Mouse (Mus musculus) heart, postnatal 0 days (tissue): ENCODE measurements around the gene Tnfrsf25. TPM values are rescaled to one million over a fixed set of nuclear protein-coding genes. Genes with fewer than 3 reads are reported as not detected.

Experiments
- ATAC-seq: fragments of 200-750 bp; cut with Nextera tagmentation; 2 replicates; pipeline ENCODE4 v1.8.0; 2017; ENCODE audit warnings: low read depth, moderate number of reproducible peaks, moderate library complexity; ENCODE audit not compliant: insufficient read depth
- DNase-seq: peaks from one replicate; pipeline ENCODE4 v3.0.0-alpha.2; 2016; ENCODE audit warnings: low spot score
- H3K27ac ChIP-seq: fragments of 300-500 bp; sonication (generic); 2 replicates; pipeline ENCODE4 v1.5.1; 2014; ENCODE audit warnings: low read depth, mild to moderate bottlenecking
- H3K27me3 ChIP-seq: fragments of 300-500 bp; sonication (generic); 2 replicates; pipeline ENCODE4 v1.6.1; 2014; ENCODE audit warnings: low read length, mixed read lengths; ENCODE audit not compliant: control insufficient read depth, insufficient read depth
- H3K36me3 ChIP-seq: fragments of 300-500 bp; sonication (generic); replicated peaks from 2 replicates; pipeline ENCODE4 v1.6.1; 2014; ENCODE audit warnings: low read length, mixed read lengths; ENCODE audit not compliant: control insufficient read depth, insufficient read depth
- H3K4me1 ChIP-seq: fragments of 300-500 bp; sonication (generic); 2 replicates; pipeline ENCODE4 v1.6.1; 2014; ENCODE audit warnings: antibody characterized with exemption; ENCODE audit not compliant: control insufficient read depth, insufficient read depth
- H3K4me2 ChIP-seq: fragments of 300-500 bp; sonication (generic); 2 replicates; pipeline ENCODE4 v1.6.1; 2014; ENCODE audit warnings: low read depth, mild to moderate bottlenecking, low read length, moderate library complexity
- H3K4me3 ChIP-seq: fragments of 300-500 bp; sonication (generic); 2 replicates; pipeline ENCODE4 v1.5.1; 2014; ENCODE audit warnings: low read depth, low read length
- H3K9ac ChIP-seq: fragments of 300-500 bp; sonication (generic); replicated peaks from 2 replicates; pipeline ENCODE4 v1.6.1; 2014; ENCODE audit warnings: low read depth, low read length, mixed read lengths
- H3K9me3 ChIP-seq: fragments of 300-500 bp; sonication (generic); replicated peaks from 2 replicates; pipeline ENCODE4 v1.6.1; 2016; ENCODE audit warnings: low read length; ENCODE audit not compliant: control insufficient read depth
- CTCF ChIP-seq: IDR thresholded peaks from 2 replicates; pipeline ENCODE4 v1.5.1; 2016; ENCODE audit warnings: antibody characterized with exemption, control low read depth, low read depth
- EP300 ChIP-seq: IDR thresholded peaks from 2 replicates; pipeline ENCODE4 v1.6.1; 2016; ENCODE audit warnings: antibody characterized with exemption, low read depth
- WGBS: fragments of 180-500 bp; shearing (Covaris S2); extraction: QIAGEN DNeasy Blood & Tissue Kit; methylation state at CpG from one replicate; pipeline ENCODE4 v1.1.7; 2014; 5-methylcytosine and 5-hydroxymethylcytosine counted together
- polyA plus RNA-seq: library from polyadenylated mRNA; unstranded; fragments of >200 nt; fragmentation: Nextera tagmentation; extraction: Ambion mirVana; gene quantifications from 2 replicates; pipeline ENCODE4 v1.2.1, GENCODE M21; 2015
- total RNA-seq: library from RNA; depleted of rRNA; stranded (reverse); fragments of >200 nt; gene quantifications from 2 replicates; pipeline ENCODE4 v1.2.3, GENCODE M21; 2014; ENCODE audit warnings: low replicate concordance; rRNA removed

Gene Tnfrsf25
- total and polyA plus RNA-seq, 2 experiments from 2014 or later: 0.75 TPM; not detected in 1

DNA sequence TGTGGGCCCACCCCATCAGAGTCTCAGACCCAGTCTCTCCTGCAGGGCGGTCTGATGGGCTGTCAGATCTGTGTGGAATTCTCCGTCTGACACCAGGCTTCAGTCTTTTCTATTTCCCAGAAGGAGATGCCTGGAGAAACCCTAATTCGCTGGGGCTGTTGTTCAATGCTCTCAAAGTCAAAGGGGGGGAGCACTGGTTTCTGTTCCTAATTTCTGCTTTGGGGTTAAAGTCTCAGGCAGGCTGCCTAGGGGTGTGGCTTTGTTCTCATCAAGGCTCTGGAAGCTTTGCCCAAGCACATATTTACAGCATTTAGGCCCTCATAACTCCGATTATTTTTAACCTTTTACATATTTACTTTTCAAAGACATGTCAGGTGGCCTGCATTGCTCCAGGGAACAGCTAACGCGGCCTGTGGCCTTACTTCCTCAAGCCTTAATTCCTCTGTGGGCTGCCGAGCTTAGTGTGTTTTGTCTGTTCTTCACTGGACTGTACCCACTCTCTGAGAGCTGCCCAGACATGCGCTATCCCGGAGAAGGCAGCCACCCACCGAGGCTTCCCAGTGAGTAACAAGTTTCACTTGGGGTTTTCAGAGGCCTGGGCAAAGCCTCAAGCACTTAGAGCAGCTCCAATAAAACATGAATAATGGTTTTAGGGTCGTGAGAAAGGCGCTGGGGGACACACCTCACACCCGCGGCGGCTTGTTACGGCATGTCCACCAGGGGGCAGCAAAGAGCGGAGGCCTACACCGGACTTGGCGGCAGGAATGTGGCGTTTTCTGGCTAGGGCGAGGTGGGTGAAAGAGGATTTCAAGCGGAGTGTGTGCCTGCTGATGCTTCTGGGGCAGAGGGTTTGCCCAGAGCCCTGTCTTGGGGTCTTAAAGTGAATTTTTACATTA is 49.5 kb downstream of the Tnfrsf25 start:
- no peak overlapping the region for H3K9ac ChIP-seq
- peak; percentile 90 for TF ChIP-seq CTCF
- TF ChIP-seq EP300: no peak
- no peaks in the 10 kb centered on the region for H3K36me3 ChIP-seq
- WGBS: 27% methylated on average over 21 of the region's 22 CpGs
- peaks cover 25% of the 10 kb centered on the region for H3K27me3 ChIP-seq
- ATAC-seq (peak; percentile 45; the same call in 1 of the 2 replicates), DNase-seq (peak; percentile 25)
- H3K4me2 ChIP-seq: no peak overlapping the region; the same call in 1 of the 2 replicates
- no peaks in the 10 kb centered on the region for H3K9me3 ChIP-seq
- H3K27ac ChIP-seq: no peak overlapping the region
- no peaks in the 10 kb centered on the region for H3K4me1 ChIP-seq
- H3K4me3 ChIP-seq: no peak overlapping the region

DNA sequence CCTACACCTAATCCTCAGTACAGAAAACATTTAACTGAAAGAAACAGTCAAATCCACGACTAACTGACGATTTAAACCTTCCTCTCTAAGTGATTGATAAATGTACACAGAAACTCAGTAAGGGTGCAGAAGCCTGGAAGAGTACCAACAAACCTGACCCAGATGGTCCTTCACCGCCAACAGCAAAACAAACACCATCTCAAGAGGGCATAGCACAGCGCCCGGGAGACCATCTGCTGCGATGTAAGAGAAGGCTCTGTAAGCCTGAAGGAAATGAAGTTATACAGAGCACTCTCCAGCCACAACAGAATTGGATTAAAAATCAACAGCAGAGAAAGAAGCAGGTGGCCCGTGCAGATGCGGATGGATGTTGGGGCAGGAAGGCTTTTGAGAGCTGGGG is 52.3 kb downstream of the Tnfrsf25 start:
- H3K4me1 ChIP-seq: no peaks in the 10 kb centered on the region
- WGBS: 70% methylated on average over 8 of the region's 8 CpGs
- no peak for DNase-seq
- H3K4me2 ChIP-seq: no peak overlapping the region
- 0 out of 2 replicates have a peak, but pooled peaks cover 4% of the 10 kb centered on the region for H3K27me3 ChIP-seq
- H3K27ac ChIP-seq: no peak overlapping the region
- H3K4me3 ChIP-seq: no peak overlapping the region
- H3K9me3 ChIP-seq: no peaks in the 10 kb centered on the region
- no peaks in the 10 kb centered on the region for H3K36me3 ChIP-seq
- H3K9ac ChIP-seq: no peak overlapping the region
- no peak for ATAC-seq
- TF ChIP-seq CTCF (no peak), EP300 (no peak)

DNA sequence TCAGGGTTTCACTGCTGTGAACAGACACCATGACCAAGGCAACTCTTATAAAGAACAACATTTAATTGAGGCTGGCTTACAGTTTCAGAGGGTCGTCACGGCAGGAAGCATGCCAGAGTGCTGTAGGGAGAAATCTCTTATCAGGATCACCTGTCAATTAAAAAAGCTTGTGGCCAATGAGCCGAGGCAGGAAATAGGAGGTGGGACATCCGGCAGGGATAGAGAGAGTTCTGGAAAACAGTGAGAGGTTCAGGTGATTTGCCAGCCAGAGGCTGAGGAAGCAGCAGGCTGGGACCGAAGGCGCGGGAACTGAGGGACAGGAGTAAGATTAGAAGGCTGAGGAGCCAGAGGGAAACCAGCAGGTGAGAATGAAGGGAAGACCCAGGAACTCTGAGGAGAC is 53.4 kb downstream of the Tnfrsf25 start:
- Histone ChIP-seq H3K27me3 (0 out of 2 replicates have a peak, but pooled peaks cover 4% of the 10 kb centered on the region), H3K9me3 (no peaks in the 10 kb centered on the region), H3K4me1 (no peaks in the 10 kb centered on the region), H3K27ac (no peak overlapping the region), H3K9ac (no peak overlapping the region), H3K36me3 (no peaks in the 10 kb centered on the region), H3K4me3 (no peak overlapping the region), H3K4me2 (no peak overlapping the region)
- DNase-seq (no peak), ATAC-seq (no peak)
- 70% methylated on average over 7 of the region's 7 CpGs for WGBS
- TF ChIP-seq EP300 (no peak), CTCF (no peak)

Other genes starting within 250 kb of the Tnfrsf25 start
- gene Dnajc11, start 182.2 kb upstream of the Tnfrsf25 start, total RNA-seq: 92.5 and 95.3 TPM in 2 replicates
- gene Dnajc11, start 182.2 kb upstream of the Tnfrsf25 start, polyA plus RNA-seq: 41.4 and 47.7 TPM in 2 replicates
- gene Thap3, start 126.9 kb upstream of the Tnfrsf25 start, total RNA-seq: 16.9 and 23.2 TPM in 2 replicates
- gene Thap3, start 126.9 kb upstream of the Tnfrsf25 start, polyA plus RNA-seq: 22.0 and 27.4 TPM in 2 replicates
- gene Phf13, start 119.7 kb upstream of the Tnfrsf25 start, total RNA-seq: 8.0 and 10.7 TPM in 2 replicates
- 8.4 and 9.3 TPM in 2 replicates for gene Phf13, start 119.7 kb upstream of the Tnfrsf25 start, polyA plus RNA-seq
- gene Klhl21, start 107.1 kb upstream of the Tnfrsf25 start, total RNA-seq: 56.5 and 70.4 TPM in 2 replicates
- 24.7 and 31.8 TPM in 2 replicates for gene Klhl21, start 107.1 kb upstream of the Tnfrsf25 start, polyA plus RNA-seq
- 1.7 and 11.3 TPM in 2 replicates for gene Zbtb48, start 88.3 kb upstream of the Tnfrsf25 start, total RNA-seq
- gene Zbtb48, start 88.3 kb upstream of the Tnfrsf25 start, polyA plus RNA-seq: 6.5 and 9.0 TPM in 2 replicates
- not detected in 2 replicates for gene Tas1r1, start 77.4 kb upstream of the Tnfrsf25 start, total RNA-seq
- gene Tas1r1, start 77.4 kb upstream of the Tnfrsf25 start, polyA plus RNA-seq: 0.07 and 0.08 TPM in 2 replicates
- 8.0 and 13.9 TPM in 2 replicates for gene Nol9, start 76.6 kb upstream of the Tnfrsf25 start, total RNA-seq
- gene Nol9, start 76.6 kb upstream of the Tnfrsf25 start, polyA plus RNA-seq: 7.5 and 7.8 TPM in 2 replicates
- gene Plekhg5, start 43.4 kb upstream of the Tnfrsf25 start, total RNA-seq: 16.6 and 18.0 TPM in 2 replicates
- 8.8 and 10.6 TPM in 2 replicates for gene Plekhg5, start 43.4 kb upstream of the Tnfrsf25 start, polyA plus RNA-seq
- gene Espn, start 36.4 kb downstream of the Tnfrsf25 start, total RNA-seq: 0.34 and 0.97 TPM in 2 replicates
- 0.69 and 0.87 TPM in 2 replicates for gene Espn, start 36.4 kb downstream of the Tnfrsf25 start, polyA plus RNA-seq
- not detected in 2 replicates for gene Hes2, start 42.9 kb downstream of the Tnfrsf25 start, total RNA-seq
- gene Hes2, start 42.9 kb downstream of the Tnfrsf25 start, polyA plus RNA-seq: not detected in 2 replicates
- 17.9 and 39.5 TPM in 2 replicates for gene Acot7, start 62.2 kb downstream of the Tnfrsf25 start, total RNA-seq
- gene Acot7, start 62.2 kb downstream of the Tnfrsf25 start, polyA plus RNA-seq: 68.8 and 73.5 TPM in 2 replicates
- 50.8 and 56.4 TPM in 2 replicates for gene Gpr153, start 158.3 kb downstream of the Tnfrsf25 start, total RNA-seq
- 5.0 TPM in 2 replicates for gene Gpr153, start 158.3 kb downstream of the Tnfrsf25 start, polyA plus RNA-seq
- gene Hes3, start 175.7 kb downstream of the Tnfrsf25 start, total RNA-seq: not detected in 2 replicates
- gene Hes3, start 175.7 kb downstream of the Tnfrsf25 start, polyA plus RNA-seq: not detected in 2 replicates
- 26.1 and 38.0 TPM in 2 replicates for gene Icmt, start 181.3 kb downstream of the Tnfrsf25 start, total RNA-seq
- gene Icmt, start 181.3 kb downstream of the Tnfrsf25 start, polyA plus RNA-seq: 12.7 and 15.0 TPM in 2 replicates
- gene Rnf207, start 203.1 kb downstream of the Tnfrsf25 start, total RNA-seq: 171 and 226 TPM in 2 replicates
- 109 and 115 TPM in 2 replicates for gene Rnf207, start 203.1 kb downstream of the Tnfrsf25 start, polyA plus RNA-seq
- gene Rpl22, start 209.8 kb downstream of the Tnfrsf25 start, total RNA-seq: 118 and 122 TPM in 2 replicates
- 224 and 235 TPM in 2 replicates for gene Rpl22, start 209.8 kb downstream of the Tnfrsf25 start, polyA plus RNA-seq
- gene Chd5, start 222.7 kb downstream of the Tnfrsf25 start, total RNA-seq: 0.11 TPM in 1 of 2 replicates, not detected in the other
- 0.01 and 0.03 TPM in 2 replicates for gene Chd5, start 222.7 kb downstream of the Tnfrsf25 start, polyA plus RNA-seq